3 mouse cellular contexts compared by ENCODE assay signal in genomic region chr6:91171396-91171895, GRCm38 (mm10).
A peak's percentile ranks its signal among the peaks of the same experiment; 100 is the strongest.
TF ChIP-seq lines count a peak whose summit lies in the region.

No protein-coding gene starts in this region.

TF ChIP-seq in CH12.LX, 34 proteins besides CTCF, POLR2A, EP300 and RAD21:
- TF ChIP-seq USF2 (conservative IDR thresholded peaks at IDR 0.05; ENCODE audit: low read depth, low read length) (no peak), TBP (conservative IDR thresholded peaks at IDR 0.05; ENCODE audit: low read depth, low read length) (peak; percentile 91), CHD2 (IDR thresholded peaks at IDR 0.05; ENCODE audit: low read length) (no peak), ETS1 (conservative IDR thresholded peaks at IDR 0.05; ENCODE audit: low read depth, low read length) (no peak)

TF ChIP-seq in MEL, 35 proteins besides CTCF, POLR2A, EP300 and RAD21 (continued from another document):
- TF ChIP-seq TBP (IDR thresholded peaks at IDR 0.05; ENCODE audit: low read depth, low read length) (0 out of 2 replicates have a peak, but pooled peaks have one; percentile 21), CHD1 (IDR thresholded peaks at IDR 0.05; ENCODE audit: low read depth, low read length) (no peak), SIN3A (IDR thresholded peaks at IDR 0.05; ENCODE audit: low read length) (no peak)
TF ChIP-seq in MEL: peak in this region for 1.

TF ChIP-seq in myocyte, 11 proteins besides CTCF, POLR2A, EP300 and RAD21:
- peak; percentile 82 for TF ChIP-seq POLR2AphosphoS2 (IDR thresholded peaks at IDR 0.05; ENCODE audit: insufficient read length, low read depth)
- no peak for TF ChIP-seq TCF3 (IDR thresholded peaks at IDR 0.05; ENCODE audit: insufficient read length, low read depth)
- peak; percentile 67; the same call in 1 of the 2 replicates for TF ChIP-seq CEBPB (IDR thresholded peaks at IDR 0.05; ENCODE audit: insufficient read depth, poor library complexity, severe bottlenecking)
